Mouse (Mus musculus) ES-E14 (cell line): ENCODE data around the gene Adam17.

Source experiments
- CHD2 ChIP-seq: IDR thresholded peaks from 2 replicates; pipeline ENCODE4 v1.6.1; 2014; ENCODE audit warnings: mild to moderate bottlenecking, low read depth, low read length, inconsistent platforms
- ZC3H11A ChIP-seq: IDR thresholded peaks from 2 replicates; pipeline ENCODE4 v1.6.1; 2012; ENCODE audit warnings: low read depth, mild to moderate bottlenecking, inconsistent platforms, low read length, borderline replicate concordance
- ZNF384 ChIP-seq: IDR thresholded peaks from 2 replicates; pipeline ENCODE4 v1.6.1; 2012; ENCODE audit warnings: low read depth, low read length, inconsistent platforms

DNA sequence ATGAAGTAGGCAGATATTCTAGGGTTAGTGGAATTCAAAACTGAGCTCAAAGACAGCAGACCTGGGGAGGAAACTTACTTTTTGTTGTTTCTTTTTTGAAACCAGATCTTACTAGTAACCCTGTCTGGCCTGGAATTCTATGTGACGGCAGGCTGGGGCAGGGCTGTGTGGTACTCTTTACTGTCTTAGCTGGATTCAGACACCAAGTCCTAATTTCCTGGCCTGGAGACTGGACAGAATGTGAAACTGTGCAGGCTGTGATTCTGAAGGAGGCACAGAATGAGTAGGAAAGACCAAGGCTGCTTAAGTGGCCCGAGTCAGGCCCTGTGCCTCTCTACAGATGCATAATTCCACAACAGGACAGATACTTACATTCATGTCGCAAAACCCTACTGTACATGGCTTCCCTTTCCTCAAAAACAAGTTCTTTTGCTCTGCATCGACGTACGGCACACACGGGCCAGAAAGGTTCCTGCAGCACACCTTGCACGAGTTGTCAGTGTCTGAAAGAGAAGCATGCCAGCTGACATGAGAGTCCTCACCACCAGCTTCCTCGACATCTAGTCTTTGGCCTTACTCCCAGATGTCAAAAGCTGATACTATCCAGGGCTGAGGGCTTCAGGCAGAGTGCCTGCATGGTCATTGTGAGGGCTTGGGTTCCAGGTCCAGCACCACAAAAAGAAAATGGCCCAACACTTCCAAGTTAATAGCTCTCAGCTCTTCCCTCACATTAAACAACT, 43.6 kb downstream of the Adam17 start:
- TF ChIP-seq ZNF384, result no peak
- no peak for TF ChIP-seq CHD2
- TF ChIP-seq ZC3H11A, result no peak
